Mouse (Mus musculus) lung, postnatal 0 days (tissue): ENCODE measurements around the gene Nts.

ENCODE experiments used
- CTCF ChIP-seq: IDR thresholded peaks from 2 replicates; pipeline ENCODE4 v1.5.1; 2016; ENCODE audit warnings: antibody characterized with exemption, mild to moderate bottlenecking
- EP300 ChIP-seq: IDR thresholded peaks from 2 replicates; pipeline ENCODE4 v1.6.1; 2016; ENCODE audit warnings: antibody characterized with exemption, mild to moderate bottlenecking, control low read depth

GRCm38 (mm10) chr10:102449449-102449848 is 40.8 kb downstream of the Nts start:
- TF ChIP-seq CTCF (peak; percentile 75), EP300 (no peak)
